Mouse (Mus musculus) kidney, embryonic 15.5 days (tissue): ENCODE results near the gene Spatc1l. TPM values are rescaled to one million over a fixed set of nuclear protein-coding genes. Genes with fewer than 3 reads are reported as not detected.

Experiments used
- ATAC-seq: fragments of 200-750 bp; cut with Nextera tagmentation; replicated peaks from 2 replicates; pipeline ENCODE4 v1.8.0; 2017; ENCODE audit warnings: moderate TSS enrichment; ENCODE audit not compliant: low FRiP score
- H3K27ac ChIP-seq: fragments of 300-500 bp; sonication (generic); 2 replicates; pipeline ENCODE4 v1.5.1; 2015; ENCODE audit warnings: mild to moderate bottlenecking, inconsistent platforms
- H3K27me3 ChIP-seq: fragments of 300-500 bp; sonication (generic); 2 replicates; pipeline ENCODE4 v1.6.1; 2015; ENCODE audit warnings: inconsistent platforms
- H3K36me3 ChIP-seq: fragments of 300-500 bp; sonication (generic); 2 replicates; pipeline ENCODE4 v1.6.1; 2015; ENCODE audit warnings: inconsistent platforms
- H3K4me1 ChIP-seq: fragments of 300-500 bp; sonication (generic); 2 replicates; pipeline ENCODE4 v1.6.1; 2015; ENCODE audit warnings: inconsistent platforms
- H3K4me2 ChIP-seq: fragments of 300-500 bp; sonication (generic); 2 replicates; pipeline ENCODE4 v1.6.1; 2015; ENCODE audit warnings: moderate library complexity, mild to moderate bottlenecking, inconsistent platforms
- H3K4me3 ChIP-seq: fragments of 300-500 bp; sonication (generic); replicated peaks from 2 replicates; pipeline ENCODE4 v1.5.1; 2015; ENCODE audit warnings: mild to moderate bottlenecking, inconsistent platforms
- H3K9ac ChIP-seq: fragments of 300-500 bp; sonication (generic); 2 replicates; pipeline ENCODE4 v1.6.1; 2015; ENCODE audit warnings: mild to moderate bottlenecking, inconsistent platforms
- H3K9me3 ChIP-seq: fragments of 300-500 bp; sonication (generic); replicated peaks from 2 replicates; pipeline ENCODE4 v1.6.1; 2016; ENCODE audit warnings: inconsistent platforms
- WGBS: fragments of 180-500 bp; shearing (Covaris S2); methylation state at CpG from one replicate; pipeline ENCODE4 v1.1.7; 2015; ENCODE audit warnings: mixed read lengths; 5-methylcytosine and 5-hydroxymethylcytosine counted together
- polyA plus RNA-seq: library from polyadenylated mRNA; unstranded; fragments of >200 nt; fragmentation: Nextera tagmentation; extraction: Ambion mirVana; gene quantifications from 2 replicates; pipeline ENCODE4 v1.2.1, GENCODE M21; 2015

The Spatc1l gene
- not detected in 2 replicates for polyA plus RNA-seq

- Histone ChIP-seq H3K36me3 (no peaks in the 10 kb centered on the region), H3K4me2 (no peak within 1 kb of the TSS), H3K4me3 (no peak within 1 kb of the TSS), H3K4me1 (no peaks in the 10 kb centered on the region), H3K9ac (no peak within 1 kb of the TSS), H3K9me3 (no peaks in the 10 kb centered on the region), H3K27me3 (no peaks in the 10 kb centered on the region), H3K27ac (no peak within 1 kb of the TSS)
- ATAC-seq = no peak
- 90% methylated on average over 10 of the region's 10 CpGs for WGBS
Measured at GRCm38 (mm10) chr10:76561972-76562371, at the start of gene Spatc1l. Gene Spatc1l (plus strand): TSS chr10:76562272.

GRCm38 (mm10) chr10:76512965-76513583, 49.0 kb upstream of the Spatc1l start:
- no peak overlapping the region for H3K4me2 ChIP-seq
- 44% methylated on average over 5 of the region's 5 CpGs for WGBS
- H3K9me3 ChIP-seq = 0 out of 2 replicates have a peak, but pooled peaks cover 4% of the 10 kb centered on the region
- H3K27ac ChIP-seq = no peak overlapping the region
- no peaks in the 10 kb centered on the region for H3K27me3 ChIP-seq
- ATAC-seq = peak; percentile 88
- no peak overlapping the region for H3K4me3 ChIP-seq
- peaks cover 76% of the 10 kb centered on the region for H3K36me3 ChIP-seq
- H3K4me1 ChIP-seq = no peaks in the 10 kb centered on the region
- no peak overlapping the region for H3K9ac ChIP-seq

GRCm38 (mm10) chr10:76530922-76531321, 31.1 kb upstream of the Spatc1l start:
- peak overlapping the region; percentile 92 for H3K4me2 ChIP-seq
- no peak; the same call in 1 of the 2 replicates for ATAC-seq
- peaks cover 18% of the 10 kb centered on the region for H3K36me3 ChIP-seq
- WGBS = under 1% methylated on average over 11 of the region's 11 CpGs
- peak overlapping the region; percentile 73; the same call in 1 of the 2 replicates for H3K27ac ChIP-seq
- H3K4me1 ChIP-seq = peaks cover 9% of the 10 kb centered on the region
- no peaks in the 10 kb centered on the region for H3K27me3 ChIP-seq
- H3K9ac ChIP-seq = peak overlapping the region; percentile 65
- no peaks in the 10 kb centered on the region for H3K9me3 ChIP-seq
- peak overlapping the region; percentile 75 for H3K4me3 ChIP-seq

DNA sequence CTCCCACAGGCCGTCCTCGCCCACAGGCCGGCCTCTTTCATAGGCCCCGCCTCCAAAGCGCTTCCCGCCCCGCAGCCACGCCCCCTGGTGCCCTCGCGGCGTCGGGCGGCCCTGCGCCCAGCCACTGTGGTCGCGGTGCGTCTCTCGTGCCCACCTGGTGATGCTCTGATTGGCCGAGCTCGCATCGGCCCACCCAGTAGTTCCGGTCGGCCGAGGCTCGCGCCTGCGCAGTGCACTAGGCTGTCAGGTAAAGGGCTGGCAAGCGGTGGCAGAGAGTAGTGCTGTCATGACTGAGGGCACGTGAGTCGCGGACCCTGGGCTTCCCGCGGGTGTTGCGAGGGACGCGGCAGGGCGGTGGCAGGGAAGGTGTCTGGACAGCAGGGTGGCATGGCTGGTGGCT, 30.7 kb upstream of the Spatc1l start, which contains the start of gene Lss:
TSS of gene Lss (plus strand) at position 214 of the 400 bp plus-strand sequence.
- ATAC-seq = peak; percentile 99
- H3K4me3 ChIP-seq = peak within 1 kb of the TSS; percentile 75
- H3K27me3 ChIP-seq = no peaks in the 10 kb centered on the region
- H3K36me3 ChIP-seq = peaks cover 23% of the 10 kb centered on the region
- H3K4me1 ChIP-seq = peaks cover 9% of the 10 kb centered on the region
- under 1% methylated on average over 36 of the region's 37 CpGs for WGBS
- peak within 1 kb of the TSS; percentile 65 for H3K9ac ChIP-seq
- H3K4me2 ChIP-seq = peak within 1 kb of the TSS; percentile 92
- H3K27ac ChIP-seq = peak within 1 kb of the TSS; percentile 73
- no peaks in the 10 kb centered on the region for H3K9me3 ChIP-seq

DNA sequence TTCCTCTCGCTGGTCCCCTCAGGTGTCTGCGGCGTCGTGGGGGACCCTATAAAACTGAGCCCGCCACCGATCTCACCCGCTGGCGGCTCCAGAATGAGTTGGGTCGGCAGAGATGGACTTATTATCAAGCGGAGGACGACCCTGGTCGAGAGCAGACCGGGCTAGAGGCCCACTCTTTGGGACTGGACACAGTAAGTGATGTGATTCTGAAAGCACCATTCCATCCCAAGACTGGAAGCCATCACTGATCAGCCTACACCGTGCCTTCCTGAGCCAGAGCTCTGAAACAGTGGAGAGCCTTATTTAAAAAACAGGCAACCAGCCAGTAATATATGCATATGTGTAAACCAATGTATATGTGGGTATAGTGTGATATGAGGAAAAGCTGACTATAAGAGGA, 30.2 kb upstream of the Spatc1l start:
- peaks cover 9% of the 10 kb centered on the region for H3K4me1 ChIP-seq
- H3K4me2 ChIP-seq = peak overlapping the region; percentile 92
- H3K27me3 ChIP-seq = no peaks in the 10 kb centered on the region
- under 1% methylated on average over 14 of the region's 14 CpGs for WGBS
- no peaks in the 10 kb centered on the region for H3K9me3 ChIP-seq
- H3K27ac ChIP-seq = peak overlapping the region; percentile 73
- peak overlapping the region; percentile 65 for H3K9ac ChIP-seq
- H3K36me3 ChIP-seq = peaks cover 28% of the 10 kb centered on the region
- H3K4me3 ChIP-seq = peak overlapping the region; percentile 75
- peak; percentile 27; the same call in 1 of the 2 replicates for ATAC-seq

DNA sequence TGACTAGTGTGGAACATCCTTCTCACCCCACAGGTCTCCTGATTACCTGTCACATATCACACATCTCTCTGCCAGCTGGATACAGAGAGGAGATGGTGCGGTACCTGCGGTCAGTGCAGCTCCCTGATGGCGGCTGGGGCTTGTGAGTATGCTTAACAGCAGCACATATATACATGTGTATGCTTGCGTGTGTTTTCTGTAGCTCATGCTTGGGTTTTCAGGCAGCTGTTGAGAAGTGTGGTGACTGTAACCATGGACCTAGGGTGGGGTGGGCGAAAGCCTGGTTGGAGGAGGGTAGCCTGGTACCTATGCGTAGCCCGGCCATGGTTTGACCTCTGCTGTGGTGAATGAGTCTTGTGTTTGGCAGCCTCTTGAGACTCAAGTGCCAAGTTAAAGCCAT, 26.5 kb upstream of the Spatc1l start:
- H3K4me3 ChIP-seq = no peak overlapping the region
- 95% methylated on average over 7 of the region's 7 CpGs for WGBS
- H3K36me3 ChIP-seq = peaks cover 62% of the 10 kb centered on the region
- H3K4me2 ChIP-seq = no peak overlapping the region
- H3K4me1 ChIP-seq = peaks cover 7% of the 10 kb centered on the region
- H3K9me3 ChIP-seq = no peaks in the 10 kb centered on the region
- no peak overlapping the region for H3K9ac ChIP-seq
- no peak for ATAC-seq
- H3K27ac ChIP-seq = no peak overlapping the region
- no peaks in the 10 kb centered on the region for H3K27me3 ChIP-seq

GRCm38 (mm10) chr10:76537619-76538018, 24.5 kb upstream of the Spatc1l start:
- Histone ChIP-seq H3K36me3 (peaks cover 83% of the 10 kb centered on the region), H3K9me3 (no peaks in the 10 kb centered on the region), H3K9ac (no peak overlapping the region), H3K27ac (no peak overlapping the region), H3K27me3 (no peaks in the 10 kb centered on the region), H3K4me1 (0 out of 2 replicates have a peak, but pooled peaks cover 2% of the 10 kb centered on the region), H3K4me3 (no peak overlapping the region), H3K4me2 (no peak overlapping the region)
- no peak for ATAC-seq
- WGBS = 83% methylated on average over 9 of the region's 9 CpGs

DNA sequence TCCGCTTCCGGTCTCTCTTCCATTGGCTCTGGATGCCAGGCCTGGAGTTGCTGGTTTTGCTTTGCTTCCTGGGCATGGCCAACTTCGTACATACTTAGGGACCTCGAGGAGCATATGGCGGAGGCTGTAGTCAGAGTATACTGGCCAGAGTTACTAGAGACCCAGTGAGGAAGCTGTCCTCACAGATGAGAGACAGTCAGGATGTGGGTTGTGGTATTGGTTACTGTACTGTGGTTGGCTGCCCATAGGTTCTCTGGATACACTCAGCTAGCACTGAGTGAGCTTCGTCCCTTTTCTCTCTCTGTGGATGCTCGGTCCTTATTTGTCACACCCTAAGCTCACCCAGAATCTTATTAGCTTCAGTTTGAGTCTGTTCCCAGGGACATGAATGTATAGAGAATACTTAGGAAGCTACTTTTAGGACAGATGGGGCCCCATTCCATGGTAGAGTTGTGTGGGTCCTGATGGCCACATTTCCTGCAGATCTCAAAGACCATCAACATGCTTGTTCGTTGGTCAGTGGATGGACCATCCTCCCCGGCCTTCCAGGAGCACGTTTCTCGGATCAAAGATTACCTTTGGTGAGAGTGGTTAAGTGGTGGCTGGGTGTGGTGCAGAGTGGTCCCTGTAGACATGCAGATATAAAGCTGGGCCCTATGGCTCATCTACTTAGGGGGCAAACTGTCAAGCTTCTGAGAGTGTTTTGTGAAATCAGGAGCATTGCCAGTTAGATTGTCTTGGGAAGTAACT, 20.6 kb upstream of the Spatc1l start:
- no peak for ATAC-seq
- Histone ChIP-seq H3K4me3 (no peak overlapping the region), H3K4me1 (no peaks in the 10 kb centered on the region), H3K27me3 (no peaks in the 10 kb centered on the region), H3K9me3 (no peaks in the 10 kb centered on the region), H3K36me3 (peaks cover 98% of the 10 kb centered on the region), H3K27ac (no peak overlapping the region), H3K4me2 (no peak overlapping the region), H3K9ac (no peak overlapping the region)
- 91% methylated on average over 11 of the region's 11 CpGs for WGBS

DNA sequence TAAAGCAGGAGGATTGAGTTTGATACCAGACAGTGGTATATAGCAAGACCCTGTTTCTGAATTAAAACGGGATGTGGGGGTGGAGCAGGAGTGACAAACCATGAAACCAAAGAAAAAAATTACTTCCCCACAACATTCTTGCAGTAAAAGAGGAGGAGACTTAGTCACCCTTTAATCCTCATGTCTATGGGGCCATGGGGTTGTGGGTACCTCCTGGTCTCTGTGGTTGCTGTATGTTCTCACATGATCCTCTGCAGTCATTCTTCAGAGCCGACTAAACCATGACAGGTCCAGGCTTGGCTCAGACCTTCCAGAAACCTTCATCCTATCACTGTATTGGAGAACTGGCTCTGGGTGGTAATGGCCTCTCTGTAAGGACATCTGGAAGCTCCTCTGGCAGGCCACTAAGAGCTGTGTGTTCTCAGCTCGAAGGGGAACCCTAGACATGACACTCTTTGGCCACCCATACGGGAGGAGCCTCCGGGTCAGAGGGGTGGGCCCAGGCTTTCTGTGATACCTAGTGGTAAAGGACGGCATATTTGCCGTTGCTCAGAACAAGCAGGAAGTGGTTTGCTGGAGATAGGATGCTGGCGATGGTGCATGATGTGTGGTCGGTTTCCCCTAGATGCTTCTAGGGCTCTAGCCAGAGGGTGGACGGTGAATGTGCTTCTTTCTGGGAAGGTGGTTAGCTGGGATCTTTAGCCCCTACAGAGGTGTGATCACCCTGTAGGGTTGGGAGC, 19.3 kb upstream of the Spatc1l start:
- WGBS = 90% methylated on average over 10 of the region's 10 CpGs
- Histone ChIP-seq H3K27me3 (no peaks in the 10 kb centered on the region), H3K9me3 (no peaks in the 10 kb centered on the region)

DNA sequence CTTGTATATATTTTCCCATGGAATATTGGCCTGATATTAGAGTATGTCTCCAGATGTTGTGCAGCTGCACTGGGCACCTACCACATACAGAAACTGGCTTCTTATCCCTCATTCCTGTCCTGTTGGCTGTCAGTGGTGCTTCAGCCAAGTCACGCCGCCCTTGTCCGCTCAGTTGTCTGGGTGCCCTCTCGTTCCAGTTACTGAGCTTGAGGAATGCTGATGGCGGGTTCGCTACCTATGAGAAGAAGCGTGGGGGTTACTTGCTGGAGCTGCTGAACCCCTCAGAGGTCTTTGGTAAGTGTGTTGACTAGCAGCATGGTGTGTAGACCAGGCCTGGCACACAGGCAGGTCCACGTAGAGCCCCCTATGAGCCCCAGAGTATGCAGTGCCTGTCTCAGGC, 15.5 kb upstream of the Spatc1l start:
- H3K9ac ChIP-seq = no peak overlapping the region
- ATAC-seq = no peak
- peaks cover 100% of the 10 kb centered on the region for H3K36me3 ChIP-seq
- H3K27me3 ChIP-seq = no peaks in the 10 kb centered on the region
- H3K4me3 ChIP-seq = no peak overlapping the region
- H3K4me2 ChIP-seq = no peak overlapping the region
- WGBS = 78% methylated on average over 8 of the region's 8 CpGs
- H3K9me3 ChIP-seq = no peaks in the 10 kb centered on the region
- no peaks in the 10 kb centered on the region for H3K4me1 ChIP-seq
- no peak overlapping the region for H3K27ac ChIP-seq

More for the DNA sequence above, 19.3 kb upstream of the Spatc1l start:
- no peak for ATAC-seq
- no peaks in the 10 kb centered on the region for H3K4me1 ChIP-seq
- H3K36me3 ChIP-seq = peaks cover 98% of the 10 kb centered on the region
- H3K4me2 ChIP-seq = no peak overlapping the region
- no peak overlapping the region for H3K4me3 ChIP-seq
- no peak overlapping the region for H3K9ac ChIP-seq
- H3K27ac ChIP-seq = no peak overlapping the region

DNA sequence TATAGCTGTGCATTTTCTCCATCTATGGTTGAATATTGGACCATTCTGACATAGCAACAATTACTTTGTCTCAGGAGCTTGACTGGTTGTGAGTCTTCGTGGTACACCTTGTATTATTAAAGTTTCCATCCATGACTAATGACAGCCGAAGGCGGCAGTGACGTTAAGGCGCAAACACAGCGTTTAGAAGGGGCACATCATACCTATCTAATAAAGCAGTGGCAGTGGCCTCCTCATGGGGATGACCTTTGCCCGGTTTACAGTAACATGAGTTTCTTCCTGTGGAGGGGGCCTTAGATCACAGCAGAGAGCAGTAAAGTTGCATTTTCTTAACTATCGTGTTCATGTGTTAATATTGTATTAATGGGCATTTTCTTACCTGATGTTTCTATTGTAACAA, 13.9 kb upstream of the Spatc1l start:
- H3K4me2 ChIP-seq = no peak overlapping the region
- H3K4me3 ChIP-seq = no peak overlapping the region
- no peak overlapping the region for H3K9ac ChIP-seq
- H3K36me3 ChIP-seq = peaks cover 100% of the 10 kb centered on the region
- no peaks in the 10 kb centered on the region for H3K4me1 ChIP-seq
- H3K27me3 ChIP-seq = no peaks in the 10 kb centered on the region
- H3K9me3 ChIP-seq = no peaks in the 10 kb centered on the region
- no peak for ATAC-seq
- WGBS = 91% methylated on average over 8 of the region's 8 CpGs
- no peak overlapping the region for H3K27ac ChIP-seq

- Histone ChIP-seq H3K9ac (no peak overlapping the region), H3K4me1 (no peaks in the 10 kb centered on the region), H3K27ac (no peak overlapping the region), H3K27me3 (no peaks in the 10 kb centered on the region), H3K4me3 (no peak overlapping the region), H3K9me3 (no peaks in the 10 kb centered on the region), H3K36me3 (peaks cover 93% of the 10 kb centered on the region), H3K4me2 (no peak overlapping the region)
- WGBS = 88% methylated on average over 5 of the region's 5 CpGs
- ATAC-seq = no peak
Measured at GRCm38 (mm10) chr10:76550458-76550857, 11.6 kb upstream of the Spatc1l start.
